Mouse (Mus musculus) heart, embryonic 16.5 days (tissue): ENCODE measurements around the gene Polrmt. TPM values are rescaled to one million over a fixed set of nuclear protein-coding genes. Genes with fewer than 3 reads are reported as not detected.
"Not testable (repeated sequence)": the region's sequence is repeated elsewhere in the genome, so short reads cannot be mapped to it uniquely, and the experiment has no call there.

Source experiments
- ATAC-seq: fragments of 200-750 bp; cut with Nextera tagmentation; replicated peaks from 2 replicates; pipeline ENCODE4 v1.8.0; 2017; ENCODE audit warnings: moderate number of reproducible peaks; ENCODE audit not compliant: insufficient read depth, low FRiP score; ENCODE audit errors: extremely low read depth
- H3K27ac ChIP-seq: fragments of 300-500 bp; sonication (generic); 2 replicates; pipeline ENCODE4 v1.5.1; 2014; ENCODE audit warnings: mild to moderate bottlenecking, low read length, control low read depth, moderate library complexity
- H3K27me3 ChIP-seq: fragments of 300-500 bp; sonication (generic); 2 replicates; pipeline ENCODE4 v1.6.1; 2014; ENCODE audit warnings: low read length, mixed read lengths; ENCODE audit not compliant: control insufficient read depth, insufficient read depth
- H3K36me3 ChIP-seq: fragments of 300-500 bp; sonication (generic); 2 replicates; pipeline ENCODE4 v1.6.1; 2014; ENCODE audit not compliant: control insufficient read depth, insufficient read depth
- H3K4me1 ChIP-seq: fragments of 300-500 bp; sonication (generic); 2 replicates; pipeline ENCODE4 v1.6.1; 2014; ENCODE audit warnings: low read length, mixed read lengths; ENCODE audit not compliant: control insufficient read depth, insufficient read depth
- H3K4me2 ChIP-seq: fragments of 300-500 bp; sonication (generic); 2 replicates; pipeline ENCODE4 v1.6.1; 2014; ENCODE audit warnings: low read depth, mild to moderate bottlenecking, control low read depth, low read length
- H3K4me3 ChIP-seq: fragments of 300-500 bp; sonication (generic); 2 replicates; pipeline ENCODE4 v1.5.1; 2014; ENCODE audit warnings: mild to moderate bottlenecking, control low read depth, low read length
- H3K9ac ChIP-seq: fragments of 300-500 bp; sonication (generic); 2 replicates; pipeline ENCODE4 v1.6.1; 2014; ENCODE audit warnings: low read length, control low read depth
- H3K9me3 ChIP-seq: fragments of 300-500 bp; sonication (generic); replicated peaks from 2 replicates; pipeline ENCODE4 v1.6.1; 2016; ENCODE audit warnings: low read length; ENCODE audit not compliant: control insufficient read depth
- WGBS: fragments of 180-500 bp; shearing (Covaris S2); extraction: QIAGEN DNeasy Blood & Tissue Kit; methylation state at CpG from one replicate; pipeline ENCODE4 v1.1.7; 2014; 5-methylcytosine and 5-hydroxymethylcytosine counted together
- polyA plus RNA-seq: library from polyadenylated mRNA; unstranded; fragments of >200 nt; fragmentation: Nextera tagmentation; extraction: Ambion mirVana; gene quantifications from 2 replicates; pipeline ENCODE4 v1.2.1, GENCODE M21; 2015

The Polrmt gene
- polyA plus RNA-seq, 1 experiment from 2014 or later, result 36.3 TPM

GRCm38 (mm10) chr10:79766508-79767325 lies 20.3 kb upstream of the Polrmt start, which contains the start of gene Rnf126:
Gene Rnf126, minus strand, starts transcription at chr10:79766952.
- Histone ChIP-seq H3K27me3 (no peaks in the 10 kb centered on the region), H3K9ac (peak within 1 kb of the TSS; percentile 99), H3K4me1 (peaks cover 44% of the 10 kb centered on the region), H3K4me2 (peak within 1 kb of the TSS; percentile 97), H3K27ac (peak within 1 kb of the TSS; percentile 93), H3K4me3 (peak within 1 kb of the TSS; percentile 93), H3K36me3 (peaks cover 6% of the 10 kb centered on the region), H3K9me3 (no peaks in the 10 kb centered on the region)
- peak; percentile 92 for ATAC-seq
- WGBS, result under 1% methylated on average over 98 of the region's 101 CpGs

GRCm38 (mm10) chr10:79766001-79766507 lies 19.7 kb upstream of the Polrmt start:
- ATAC-seq, result no peak
- Histone ChIP-seq H3K4me2 (peak overlapping the region; percentile 97), H3K27ac (peak overlapping the region; percentile 93), H3K9me3 (no peaks in the 10 kb centered on the region), H3K27me3 (no peaks in the 10 kb centered on the region), H3K4me3 (peak overlapping the region; percentile 93), H3K4me1 (peaks cover 44% of the 10 kb centered on the region), H3K9ac (peak overlapping the region; percentile 99), H3K36me3 (peaks cover 13% of the 10 kb centered on the region)
- 5% methylated on average over 16 of the region's 16 CpGs for WGBS

GRCm38 (mm10) chr10:79765228-79765745 lies 18.9 kb upstream of the Polrmt start:
- ATAC-seq, result no peak
- Histone ChIP-seq H3K4me3 (peak overlapping the region; percentile 93), H3K4me1 (peaks cover 44% of the 10 kb centered on the region), H3K4me2 (peak overlapping the region; percentile 97), H3K36me3 (peaks cover 17% of the 10 kb centered on the region), H3K27ac (no peak overlapping the region), H3K27me3 (no peaks in the 10 kb centered on the region), H3K9me3 (no peaks in the 10 kb centered on the region), H3K9ac (peak overlapping the region; percentile 99)
- WGBS, result 67% methylated on average over 2 of the region's 2 CpGs

- Histone ChIP-seq H3K27ac (no peak overlapping the region), H3K36me3 (peaks cover 19% of the 10 kb centered on the region), H3K9ac (peak overlapping the region; percentile 10), H3K4me2 (no peak overlapping the region), H3K4me1 (peaks cover 44% of the 10 kb centered on the region), H3K9me3 (no peaks in the 10 kb centered on the region), H3K27me3 (no peaks in the 10 kb centered on the region), H3K4me3 (no peak overlapping the region)
- 49% methylated on average over 7 of the region's 7 CpGs for WGBS
- ATAC-seq, result no peak
These were observed 17.9 kb upstream of the Polrmt start for GRCm38 (mm10) chr10:79764234-79764633.

GRCm38 (mm10) chr10:79762875-79763274 lies 16.5 kb upstream of the Polrmt start:
- WGBS, result 78% methylated on average over 3 of the region's 3 CpGs
- Histone ChIP-seq H3K27ac (no peak overlapping the region), H3K4me3 (no peak overlapping the region), H3K36me3 (peaks cover 32% of the 10 kb centered on the region), H3K9ac (no peak overlapping the region; the same call in 1 of the 2 replicates), H3K9me3 (no peaks in the 10 kb centered on the region), H3K4me2 (no peak overlapping the region), H3K4me1 (peaks cover 37% of the 10 kb centered on the region), H3K27me3 (no peaks in the 10 kb centered on the region)
- no peak for ATAC-seq

- Histone ChIP-seq H3K9me3 (no peaks in the 10 kb centered on the region), H3K4me2 (no peak overlapping the region), H3K4me3 (no peak overlapping the region), H3K27me3 (no peaks in the 10 kb centered on the region), H3K9ac (no peak overlapping the region), H3K36me3 (peaks cover 32% of the 10 kb centered on the region), H3K27ac (no peak overlapping the region), H3K4me1 (peaks cover 28% of the 10 kb centered on the region)
- ATAC-seq, result no peak
- 87% methylated on average over 11 of the region's 11 CpGs for WGBS
These were observed 14.3 kb upstream of the Polrmt start for GRCm38 (mm10) chr10:79760603-79761143.

- not testable (repeated sequence) for H3K4me2 ChIP-seq, H3K27me3 ChIP-seq, H3K4me3 ChIP-seq, ATAC-seq, H3K27ac ChIP-seq, H3K9me3 ChIP-seq, H3K9ac ChIP-seq
- 89% methylated on average over 1 of the region's 1 CpGs for WGBS
- H3K36me3 ChIP-seq, result peaks cover 32% of the 10 kb centered on the region
- peaks cover 21% of the 10 kb centered on the region for H3K4me1 ChIP-seq
These were observed 13.3 kb upstream of the Polrmt start for GRCm38 (mm10) chr10:79759675-79760074.

- WGBS, result 89% methylated on average over 24 of the region's 24 CpGs
- ATAC-seq, result no peak
These were observed 10.3 kb upstream of the Polrmt start for GRCm38 (mm10) chr10:79756660-79757059.

GRCm38 (mm10) chr10:79755854-79756253 lies 9.5 kb upstream of the Polrmt start:
- H3K4me1 ChIP-seq, result 0 out of 2 replicates have a peak, but pooled peaks cover 3% of the 10 kb centered on the region
- WGBS, result 86% methylated on average over 3 of the region's 3 CpGs

More at GRCm38 (mm10) chr10:79756660-79757059, 10.3 kb upstream of the Polrmt start:
- peaks cover 25% of the 10 kb centered on the region for H3K36me3 ChIP-seq
- H3K9ac ChIP-seq, result no peak overlapping the region
- H3K27ac ChIP-seq, result no peak overlapping the region
- H3K4me1 ChIP-seq, result 0 out of 2 replicates have a peak, but pooled peaks cover 3% of the 10 kb centered on the region
- H3K4me2 ChIP-seq, result no peak overlapping the region
- H3K9me3 ChIP-seq, result no peaks in the 10 kb centered on the region
- no peaks in the 10 kb centered on the region for H3K27me3 ChIP-seq
- H3K4me3 ChIP-seq, result no peak overlapping the region

More at GRCm38 (mm10) chr10:79755854-79756253, 9.5 kb upstream of the Polrmt start:
- H3K27me3 ChIP-seq, result no peaks in the 10 kb centered on the region
- peaks cover 17% of the 10 kb centered on the region for H3K36me3 ChIP-seq
- H3K9me3 ChIP-seq, result no peaks in the 10 kb centered on the region
- no peak overlapping the region for H3K4me2 ChIP-seq
- H3K27ac ChIP-seq, result no peak overlapping the region
- H3K9ac ChIP-seq, result no peak overlapping the region
- no peak for ATAC-seq
- no peak overlapping the region for H3K4me3 ChIP-seq
